Comparison of ENCODE assay signal across 12 mouse cellular contexts in genomic region chr6:86638434-86638833, GRCm38 (mm10). TPM values are rescaled to one million over a fixed set of nuclear protein-coding genes. Genes with fewer than 3 reads are reported as not detected.
DNase-seq lines count a peak whose midpoint lies in the region; ATAC-seq and TF ChIP-seq lines count a peak whose summit lies in the region.
"Had no signal": no experiment of that assay in that cellular context is flagged by ENCODE, and none has a peak within 500 bp of the region (broad histone marks: within the 10 kb centered on the region; RNA-seq: fewer than 3 reads in every experiment).

No protein-coding gene starts in this region.

- no peaks in the 10 kb centered on the region for H3K36me3 ChIP-seq in forebrain, embryonic 14.5 days (ENCODE audit: control insufficient read depth, insufficient read depth, low read length)
- no peaks in the 10 kb centered on the region for H3K36me3 ChIP-seq in forebrain, embryonic 11.5 days (ENCODE audit: control insufficient read depth, insufficient read depth, low read length)
- no peaks in the 10 kb centered on the region for H3K36me3 ChIP-seq in liver, adult 2 months (ENCODE audit: control insufficient read depth, insufficient read depth, low read length)
- H3K36me3 ChIP-seq in liver, embryonic 14.5 days (replicated peaks; ENCODE audit: control insufficient read depth, insufficient read depth, low read depth): no peaks in the 10 kb centered on the region
- H3K36me3 ChIP-seq: embryonic facial prominence, embryonic 12.5 days had no signal

- no peak for TF ChIP-seq EP300 in liver, embryonic 14.5 days (IDR thresholded peaks at IDR 0.05; ENCODE audit: low read depth)

- peak; percentile 30 for DNase-seq in forebrain, embryonic 14.5 days (ENCODE audit: low spot score)
- DNase-seq in forebrain, embryonic 11.5 days (ENCODE audit: low spot score): no peak
- DNase-seq in liver, adult 2 months (ENCODE audit: extremely low read depth, low read depth, low spot score): no peak
- DNase-seq in liver (no peak), adipocyte (ENCODE audit: low spot score) (peak; percentile 60)
- DNase-seq in liver, embryonic 14.5 days (ENCODE audit: low read depth in 3 of 3, low spot score in 3 of 3): no peak
- no peak for DNase-seq in thymus, adult 18-20 months
- no peak for DNase-seq in layer of hippocampus, adult 11-12 months (ENCODE audit: low spot score)
- DNase-seq: adrenal gland, adult 2 months; heart, adult 18-20 months; kidney, postnatal 14 days had no signal

- no peak overlapping the region for H3K4me2 ChIP-seq in forebrain, embryonic 14.5 days (ENCODE audit: low read length)
- H3K4me2 ChIP-seq in forebrain, embryonic 11.5 days (ENCODE audit: low read depth, low read length, severe bottlenecking): no peak overlapping the region
- peak overlapping the region; percentile 41 for H3K4me2 ChIP-seq in liver, embryonic 14.5 days (ENCODE audit: low read depth)
- H3K4me2 ChIP-seq: embryonic facial prominence, embryonic 12.5 days had no signal

- H3K27me3 ChIP-seq in forebrain, embryonic 14.5 days (replicated peaks; ENCODE audit: control insufficient read depth, insufficient read depth, low read length): no peaks in the 10 kb centered on the region
- no peaks in the 10 kb centered on the region for H3K27me3 ChIP-seq in forebrain, embryonic 11.5 days (ENCODE audit: control insufficient read depth, insufficient read depth, low read length)
- H3K27me3 ChIP-seq in liver, adult 2 months (ENCODE audit: control insufficient read depth, insufficient read depth, low read length): no peaks in the 10 kb centered on the region
- no peaks in the 10 kb centered on the region for H3K27me3 ChIP-seq in liver, embryonic 14.5 days (ENCODE audit: control insufficient read depth, insufficient read depth, low read length)
- H3K27me3 ChIP-seq: embryonic facial prominence, embryonic 12.5 days had no signal

- WGBS in forebrain, embryonic 14.5 days: 18% methylated on average over 2 of the region's 2 CpGs
- WGBS in forebrain, embryonic 11.5 days: 25% methylated on average over 2 of the region's 2 CpGs
- WGBS in liver, adult 2 months: 51% methylated on average over 2 of the region's 2 CpGs
- WGBS in liver, embryonic 14.5 days (ENCODE audit: insufficient replicate concordance): 54% methylated on average over 2 of the region's 2 CpGs

- no peaks in the 10 kb centered on the region for H3K4me1 ChIP-seq in forebrain, embryonic 14.5 days (ENCODE audit: control insufficient read depth, insufficient read depth, low read length)
- no peaks in the 10 kb centered on the region; the same call in 1 of the 2 replicates for H3K4me1 ChIP-seq in forebrain, embryonic 11.5 days (replicated peaks; ENCODE audit: control insufficient read depth, insufficient read depth, low read length)
- peaks cover 1% of the 10 kb centered on the region; the same call in 1 of the 2 replicates for H3K4me1 ChIP-seq in liver, adult 2 months (ENCODE audit: control insufficient read depth, insufficient read depth, low read length)
- H3K4me1 ChIP-seq in liver, embryonic 14.5 days (replicated peaks; ENCODE audit: control insufficient read depth in 2 of 2, insufficient read depth in 2 of 2, low read length in 1 of 2): peaks cover 55 to 66% of the 10 kb centered on the region in 2 experiments
- H3K4me1 ChIP-seq: embryonic facial prominence, embryonic 12.5 days had no signal

- no peak for ATAC-seq in forebrain, embryonic 14.5 days
- no peak for ATAC-seq in forebrain, embryonic 11.5 days (replicated peaks; ENCODE audit: low FRiP score)
- no peak for ATAC-seq in liver, embryonic 14.5 days (ENCODE audit: insufficient read depth)

- no peak overlapping the region for H3K27ac ChIP-seq in forebrain, embryonic 14.5 days (ENCODE audit: low read depth, low read length)
- H3K27ac ChIP-seq in forebrain, embryonic 11.5 days (ENCODE audit: low read depth, low read length): no peak overlapping the region
- no peak overlapping the region for H3K27ac ChIP-seq in liver, adult 2 months (replicated peaks; ENCODE audit: insufficient read depth, low read depth, low read length)
- H3K27ac ChIP-seq in liver, embryonic 14.5 days: peak overlapping the region; percentile 99

- no peak overlapping the region for H3K4me3 ChIP-seq in forebrain, embryonic 14.5 days (ENCODE audit: low read depth, low read length)
- H3K4me3 ChIP-seq in forebrain, embryonic 11.5 days (ENCODE audit: low read depth, low read length): no peak overlapping the region
- no peak overlapping the region for H3K4me3 ChIP-seq in liver, adult 2 months (ENCODE audit: insufficient read depth, low read depth, low read length)
- H3K4me3 ChIP-seq in liver, embryonic 14.5 days (ENCODE audit: insufficient read depth in 1 of 2, low read depth in 2 of 2, low read length in 2 of 2): no peak overlapping the region
- H3K4me3 ChIP-seq: embryonic facial prominence, embryonic 12.5 days had no signal

- no peaks in the 10 kb centered on the region for H3K9me3 ChIP-seq in forebrain, embryonic 14.5 days (replicated peaks; ENCODE audit: control insufficient read depth, low read length)
- no peaks in the 10 kb centered on the region for H3K9me3 ChIP-seq in forebrain, embryonic 11.5 days (ENCODE audit: control insufficient read depth, low read length)
- H3K9me3 ChIP-seq in liver, embryonic 14.5 days (ENCODE audit: control insufficient read depth, low read length): no peaks in the 10 kb centered on the region
- H3K9me3 ChIP-seq: embryonic facial prominence, embryonic 12.5 days had no signal

- TF ChIP-seq POLR2A in liver, adult 2 months (IDR thresholded peaks at IDR 0.05; ENCODE audit: extremely low read depth, insufficient read depth, low read length): no peak

- no peaks in the 10 kb centered on the region for H3K79me2 ChIP-seq in liver, adult 2 months (ENCODE audit: control insufficient read depth, insufficient read depth, low read length)

- peak; percentile 19; the same call in 1 of the 2 replicates for TF ChIP-seq CTCF in liver, adult 2 months (IDR thresholded peaks at IDR 0.05; ENCODE audit: low read depth, low read length)
- peak; percentile 49; the same call in 1 of the 2 replicates for TF ChIP-seq CTCF in liver, embryonic 14.5 days (IDR thresholded peaks at IDR 0.05; ENCODE audit: low read depth)

- no peak overlapping the region for H3K9ac ChIP-seq in forebrain, embryonic 14.5 days (ENCODE audit: low read length)
- no peak overlapping the region for H3K9ac ChIP-seq in forebrain, embryonic 11.5 days (ENCODE audit: low read length)
- H3K9ac ChIP-seq in liver, adult 2 months (ENCODE audit: low read depth, low read length): no peak overlapping the region
- H3K9ac ChIP-seq in liver, embryonic 14.5 days (replicated peaks): peak overlapping the region; percentile 48
- H3K9ac ChIP-seq: embryonic facial prominence, embryonic 12.5 days had no signal

RNA-seq across cellular contexts. Expression of gene Asprv1, which starts 10.5 kb away (rescaled TPM):
- 0.59 and 1.0 TPM in 2 replicates for polyA plus RNA-seq in forebrain, embryonic 14.5 days (2014; fragmentation: Nextera tagmentation; extraction: Ambion mirVana)
- 0.35 and 0.59 TPM in 2 replicates for polyA plus RNA-seq in forebrain, embryonic 11.5 days (2014; fragmentation: Nextera tagmentation; extraction: Ambion mirVana)
- not detected in 2 replicates for total RNA-seq in liver, adult 2 months (2014; rRNA removed)
- 0.07 and 0.10 TPM in 2 replicates for polyA plus RNA-seq in liver, adult 2 months (2012; rRNA removed)
- 0.26 and 0.33 TPM in 2 replicates for polyA plus RNA-seq in liver, embryonic 14.5 days (2012; rRNA removed)
- polyA plus RNA-seq in liver, embryonic 14.5 days (2014; fragmentation: Nextera tagmentation; extraction: Ambion mirVana): 0.23 and 0.28 TPM in 2 replicates
- total RNA-seq: adrenal gland, adult 2 months; heart, adult 18-20 months had no signal

RNA-seq across cellular contexts. Expression of gene Mxd1, which starts 30.5 kb away (rescaled TPM):
- 15.3 and 16.4 TPM in 2 replicates for polyA plus RNA-seq in forebrain, embryonic 14.5 days (2014; fragmentation: Nextera tagmentation; extraction: Ambion mirVana)
- polyA plus RNA-seq in forebrain, embryonic 11.5 days (2014; fragmentation: Nextera tagmentation; extraction: Ambion mirVana): 16.8 and 17.5 TPM in 2 replicates
- total RNA-seq in liver, adult 2 months (2014; rRNA removed): 2.0 and 2.6 TPM in 2 replicates
- 2.7 and 2.8 TPM in 2 replicates for polyA plus RNA-seq in liver, adult 2 months (2012; rRNA removed)
- 17.8 and 18.7 TPM in 2 replicates for polyA plus RNA-seq in liver, embryonic 14.5 days (2012; rRNA removed)
- 30.3 and 32.5 TPM in 2 replicates for polyA plus RNA-seq in liver, embryonic 14.5 days (2014; fragmentation: Nextera tagmentation; extraction: Ambion mirVana)

RNA-seq across cellular contexts. Expression of gene Snrnp27, which starts 45.9 kb away (rescaled TPM):
- polyA plus RNA-seq in forebrain, embryonic 14.5 days (2014; fragmentation: Nextera tagmentation; extraction: Ambion mirVana): 109 and 119 TPM in 2 replicates
- 128 and 139 TPM in 2 replicates for polyA plus RNA-seq in forebrain, embryonic 11.5 days (2014; fragmentation: Nextera tagmentation; extraction: Ambion mirVana)
- 14.3 and 18.7 TPM in 2 replicates for total RNA-seq in liver, adult 2 months (2014; rRNA removed)
- polyA plus RNA-seq in liver, adult 2 months (2012; rRNA removed): 6.6 and 8.6 TPM in 2 replicates
- 13.6 and 27.2 TPM in 2 replicates for polyA plus RNA-seq in liver, embryonic 14.5 days (2012; rRNA removed)
- polyA plus RNA-seq in liver, embryonic 14.5 days (2014; fragmentation: Nextera tagmentation; extraction: Ambion mirVana): 54.5 and 58.2 TPM in 2 replicates

Comparison
In these comparisons a context has a peak if more than half of its experiments do, and no peak if none do; other contexts are left out.
1. DNase-seq: peak in forebrain, embryonic 14.5 days (single experiment) and adipocyte (single experiment); none in forebrain, embryonic 11.5 days (single experiment), liver, adult 2 months (single experiment), liver (single experiment), liver, embryonic 14.5 days (0 of 3), thymus, adult 18-20 months (0 of 2) and layer of hippocampus, adult 11-12 months (single experiment).